Mouse (Mus musculus): ENCODE results near the gene Blvra. TPM values are rescaled to one million over a fixed set of nuclear protein-coding genes. Genes with fewer than 3 reads are reported as not detected.
"Not testable (repeated sequence)": the region's sequence is repeated elsewhere in the genome, so short reads cannot be mapped to it uniquely, and the experiment has no call there.

Blvra gene
- polyA plus RNA-seq, 1 experiment from 2014 or later: 47.8 TPM

- no peak overlapping the region for H3K4me3 ChIP-seq (ENCODE audit: low read depth, low read length)
- WGBS: 85% methylated on average over 5 of the region's 5 CpGs
Observed at GRCm38 (mm10) chr2:127086235-127086634, 15.8 kb downstream of the Blvra start.

GRCm38 (mm10) chr2:127090151-127090550 is 19.7 kb downstream of the Blvra start:
- not testable (repeated sequence) for H3K4me2 ChIP-seq (replicated peaks; ENCODE audit: low read depth); H3K4me1 ChIP-seq (replicated peaks; ENCODE audit: control insufficient read depth, insufficient read depth); DNase-seq (ENCODE audit: low spot score); H3K27me3 ChIP-seq (ENCODE audit: control insufficient read depth, insufficient read depth, low read length); H3K4me3 ChIP-seq (ENCODE audit: low read depth, low read length); H3K27ac ChIP-seq (replicated peaks); H3K9me3 ChIP-seq (ENCODE audit: control insufficient read depth, low read length); ATAC-seq (ENCODE audit: low FRiP score, low TSS enrichment); H3K9ac ChIP-seq (ENCODE audit: low read length); H3K36me3 ChIP-seq (ENCODE audit: control insufficient read depth, insufficient read depth, low read length)

More at GRCm38 (mm10) chr2:127086235-127086634, 15.8 kb downstream of the Blvra start:
- Histone ChIP-seq H3K36me3 (ENCODE audit: control insufficient read depth, insufficient read depth, low read length) (peaks cover 7% of the 10 kb centered on the region; the same call in 1 of the 2 replicates), H3K27me3 (ENCODE audit: control insufficient read depth, insufficient read depth, low read length) (no peaks in the 10 kb centered on the region), H3K27ac (replicated peaks) (no peak overlapping the region), H3K4me1 (replicated peaks; ENCODE audit: control insufficient read depth, insufficient read depth) (no peaks in the 10 kb centered on the region), H3K9ac (ENCODE audit: low read length) (no peak overlapping the region), H3K9me3 (ENCODE audit: control insufficient read depth, low read length) (no peaks in the 10 kb centered on the region), H3K4me2 (replicated peaks; ENCODE audit: low read depth) (no peak overlapping the region)
- DNase-seq (ENCODE audit: low spot score): no peak
- no peak for ATAC-seq (ENCODE audit: low FRiP score, low TSS enrichment)
- TF ChIP-seq CTCF (IDR thresholded peaks at IDR 0.05; ENCODE audit: low read depth) (no peak), EP300 (optimal IDR thresholded peaks at IDR 0.05) (no peak)

DNA sequence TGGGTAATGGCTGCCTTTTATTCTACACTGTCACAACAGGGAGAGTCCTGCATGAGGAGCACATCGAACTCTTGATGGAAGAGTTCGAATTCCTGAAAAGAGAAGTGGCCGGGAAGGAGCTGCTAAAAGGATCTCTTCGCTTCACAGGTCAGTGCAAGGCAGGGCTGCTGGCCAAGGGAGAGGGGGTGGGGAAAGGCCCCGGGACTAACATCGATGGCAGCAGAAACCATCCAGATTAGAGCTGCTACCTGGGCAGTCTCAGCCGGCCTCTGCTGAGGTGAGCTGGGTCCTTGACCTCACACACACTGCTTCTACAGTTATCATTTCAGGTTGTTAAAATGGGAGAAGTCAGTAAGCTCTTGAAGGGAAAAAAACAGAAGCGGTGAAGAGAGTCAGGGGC is 21.5 kb downstream of the Blvra start:
- Histone ChIP-seq H3K4me3 (ENCODE audit: low read depth, low read length) (no peak overlapping the region), H3K9ac (ENCODE audit: low read length) (no peak overlapping the region), H3K9me3 (ENCODE audit: control insufficient read depth, low read length) (no peaks in the 10 kb centered on the region), H3K27me3 (ENCODE audit: control insufficient read depth, insufficient read depth, low read length) (no peaks in the 10 kb centered on the region), H3K4me2 (replicated peaks; ENCODE audit: low read depth) (no peak overlapping the region), H3K36me3 (ENCODE audit: control insufficient read depth, insufficient read depth, low read length) (peaks cover 3% of the 10 kb centered on the region; the same call in 1 of the 2 replicates), H3K4me1 (replicated peaks; ENCODE audit: control insufficient read depth, insufficient read depth) (no peaks in the 10 kb centered on the region), H3K27ac (replicated peaks) (no peak overlapping the region)
- WGBS: 68% methylated on average over 8 of the region's 8 CpGs
- ATAC-seq (ENCODE audit: low FRiP score, low TSS enrichment) (no peak), DNase-seq (ENCODE audit: low spot score) (no peak)
- no peak for TF ChIP-seq CTCF (IDR thresholded peaks at IDR 0.05; ENCODE audit: low read depth)
- TF ChIP-seq EP300 (optimal IDR thresholded peaks at IDR 0.05): no peak

DNA sequence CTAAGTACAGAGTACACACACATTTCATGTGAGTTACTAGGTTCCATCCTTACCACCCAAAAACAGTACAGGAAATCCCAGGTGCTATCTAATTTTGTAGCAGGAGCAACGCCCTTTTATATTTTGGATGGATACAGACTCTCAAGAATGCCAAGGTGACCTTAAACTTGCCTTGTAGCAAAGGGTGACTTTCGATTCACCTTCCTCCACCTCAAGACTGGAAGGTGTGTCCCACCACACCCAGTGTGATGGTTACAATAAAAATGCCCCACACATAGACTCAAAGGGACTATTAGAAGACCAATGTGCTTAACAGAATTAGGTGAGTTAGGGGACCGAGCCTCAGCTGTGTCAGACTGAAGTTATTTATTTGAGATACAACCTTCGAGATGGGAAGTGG is 38.5 kb downstream of the Blvra start:
- Histone ChIP-seq H3K9me3 (ENCODE audit: control insufficient read depth, low read length) (no peaks in the 10 kb centered on the region), H3K4me3 (ENCODE audit: low read depth, low read length) (no peak overlapping the region), H3K36me3 (ENCODE audit: control insufficient read depth, insufficient read depth, low read length) (peaks cover 28% of the 10 kb centered on the region), H3K9ac (ENCODE audit: low read length) (no peak overlapping the region), H3K27ac (replicated peaks) (no peak overlapping the region), H3K4me2 (replicated peaks; ENCODE audit: low read depth) (no peak overlapping the region), H3K4me1 (replicated peaks; ENCODE audit: control insufficient read depth, insufficient read depth) (no peaks in the 10 kb centered on the region), H3K27me3 (ENCODE audit: control insufficient read depth, insufficient read depth, low read length) (no peaks in the 10 kb centered on the region)
- DNase-seq (ENCODE audit: low spot score) (no peak), ATAC-seq (ENCODE audit: low FRiP score, low TSS enrichment) (no peak)
- WGBS: 91% methylated on average over 4 of the region's 4 CpGs
- TF ChIP-seq EP300 (optimal IDR thresholded peaks at IDR 0.05): no peak
- no peak for TF ChIP-seq CTCF (IDR thresholded peaks at IDR 0.05; ENCODE audit: low read depth)

- no peak for DNase-seq (ENCODE audit: low spot score)
Observed at GRCm38 (mm10) chr2:127121591-127122235, 51.2 kb downstream of the Blvra start.

GRCm38 (mm10) chr2:127128926-127129325 is 58.5 kb downstream of the Blvra start:
- no peaks in the 10 kb centered on the region for H3K4me1 ChIP-seq (replicated peaks; ENCODE audit: control insufficient read depth, insufficient read depth)
- 76% methylated on average over 5 of the region's 5 CpGs for WGBS

More at GRCm38 (mm10) chr2:127121591-127122235, 51.2 kb downstream of the Blvra start:
- H3K4me1 ChIP-seq (replicated peaks; ENCODE audit: control insufficient read depth, insufficient read depth): no peaks in the 10 kb centered on the region
- no peak overlapping the region for H3K4me2 ChIP-seq (replicated peaks; ENCODE audit: low read depth)
- H3K9me3 ChIP-seq (ENCODE audit: control insufficient read depth, low read length): no peaks in the 10 kb centered on the region
- H3K27me3 ChIP-seq (ENCODE audit: control insufficient read depth, insufficient read depth, low read length): no peaks in the 10 kb centered on the region
- 78% methylated on average over 8 of the region's 8 CpGs for WGBS
- no peak overlapping the region for H3K9ac ChIP-seq (ENCODE audit: low read length)
- H3K4me3 ChIP-seq (ENCODE audit: low read depth, low read length): no peak overlapping the region
- ATAC-seq (ENCODE audit: low FRiP score, low TSS enrichment): peak; percentile 49; the same call in 1 of the 2 replicates
- TF ChIP-seq CTCF (IDR thresholded peaks at IDR 0.05; ENCODE audit: low read depth) (no peak), EP300 (optimal IDR thresholded peaks at IDR 0.05) (no peak)
- H3K27ac ChIP-seq (replicated peaks): peak overlapping the region; percentile 35; the same call in 1 of the 2 replicates
- H3K36me3 ChIP-seq (ENCODE audit: control insufficient read depth, insufficient read depth, low read length): peaks cover 27% of the 10 kb centered on the region

More at GRCm38 (mm10) chr2:127128926-127129325, 58.5 kb downstream of the Blvra start:
- no peak for ATAC-seq (ENCODE audit: low FRiP score, low TSS enrichment)
- TF ChIP-seq EP300 (optimal IDR thresholded peaks at IDR 0.05) (no peak), CTCF (IDR thresholded peaks at IDR 0.05; ENCODE audit: low read depth) (no peak)
- Histone ChIP-seq H3K9me3 (ENCODE audit: control insufficient read depth, low read length) (no peaks in the 10 kb centered on the region), H3K27ac (replicated peaks) (no peak overlapping the region), H3K27me3 (ENCODE audit: control insufficient read depth, insufficient read depth, low read length) (no peaks in the 10 kb centered on the region), H3K36me3 (ENCODE audit: control insufficient read depth, insufficient read depth, low read length) (peaks cover 10% of the 10 kb centered on the region), H3K9ac (ENCODE audit: low read length) (no peak overlapping the region), H3K4me2 (replicated peaks; ENCODE audit: low read depth) (no peak overlapping the region), H3K4me3 (ENCODE audit: low read depth, low read length) (no peak overlapping the region)
- no peak for DNase-seq (ENCODE audit: low spot score)

Data from stomach, postnatal 0 days (tissue).